Mouse (Mus musculus) natural killer cell, adult 2 months (primary cell): ENCODE data around the gene Chrna9.

Experiments
- DNase-seq, 2 experiments: peaks; one replicate each; pipeline ENCODE4 v3.0.0; 2022; ENCODE audit warnings: low spot score in 2 of 2

Gene Chrna9

DNA sequence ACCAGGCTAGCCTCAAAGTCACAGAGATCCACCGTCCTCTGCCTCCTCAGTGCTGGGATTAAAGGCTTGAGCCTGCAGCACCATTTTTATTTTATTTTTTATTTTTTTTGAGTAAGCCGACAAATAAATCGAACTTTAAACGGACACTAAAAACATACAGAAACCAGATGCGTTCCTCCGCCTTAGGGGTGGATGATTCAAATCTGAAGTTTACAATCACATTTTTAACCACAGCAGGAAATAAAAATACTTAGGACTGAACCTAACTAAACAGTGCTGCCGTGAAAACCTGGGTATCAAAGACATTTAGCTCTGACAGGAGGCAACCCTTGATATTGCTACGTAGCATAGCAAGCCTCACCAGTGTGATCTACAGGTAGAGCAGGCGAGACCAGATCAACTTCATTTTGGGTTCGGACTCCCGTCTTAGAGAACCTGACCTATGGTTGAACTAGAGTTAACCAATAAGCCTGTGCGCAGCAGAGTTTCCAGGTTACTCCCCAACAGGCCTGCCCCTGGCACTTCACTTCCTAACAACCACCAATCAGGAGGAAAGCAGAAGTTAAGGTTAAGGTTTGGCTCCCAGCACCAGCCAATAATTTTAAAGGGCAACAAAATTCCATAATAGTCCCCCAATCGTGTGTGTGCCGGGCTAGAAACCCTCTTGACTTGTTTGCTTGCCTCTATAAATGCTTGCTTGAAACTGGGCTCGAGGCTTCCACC is 73.7 kb downstream of the Chrna9 start:
- DNase-seq: no peak

DNA sequence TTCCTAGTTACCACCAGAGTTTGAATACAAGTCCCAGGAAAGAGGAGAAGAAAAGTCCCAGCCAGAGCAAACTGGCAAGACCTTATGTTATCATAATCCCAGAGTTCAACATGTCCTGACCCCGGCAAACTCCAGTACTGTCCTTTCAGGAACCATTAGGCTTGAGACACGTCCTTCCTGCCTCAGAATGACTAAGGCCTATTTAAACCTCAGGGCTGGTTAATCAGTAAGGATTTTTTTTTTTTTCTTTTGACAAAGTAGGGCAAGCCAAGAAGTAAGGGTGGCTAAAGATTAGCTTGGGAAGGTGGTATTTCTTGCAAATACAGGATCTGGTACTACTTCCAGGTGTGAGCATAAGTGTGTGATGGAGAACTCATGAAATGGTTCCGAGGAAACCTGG is 79.3 kb downstream of the Chrna9 start:
- no peak for DNase-seq

DNA sequence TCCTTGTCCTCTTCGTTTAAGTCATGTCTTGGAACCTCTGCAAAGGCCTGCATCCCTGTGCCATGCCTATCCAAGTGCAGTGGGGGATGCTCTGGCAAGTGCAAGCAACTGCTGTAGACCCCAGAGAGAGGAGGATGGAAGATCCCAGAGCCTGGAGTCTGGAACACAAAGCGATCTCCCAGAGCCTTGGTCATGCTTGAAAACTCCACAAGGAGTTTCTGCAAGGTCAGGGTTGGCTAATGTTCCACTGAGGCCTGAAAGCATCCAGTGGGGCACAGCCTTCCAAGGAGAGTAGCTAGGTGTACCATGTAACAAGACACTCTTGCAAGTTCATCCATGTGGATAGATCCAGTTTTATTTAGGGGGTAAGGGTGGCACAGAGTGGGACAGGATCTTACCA is 79.7 kb downstream of the Chrna9 start:
- no peak for DNase-seq

DNA sequence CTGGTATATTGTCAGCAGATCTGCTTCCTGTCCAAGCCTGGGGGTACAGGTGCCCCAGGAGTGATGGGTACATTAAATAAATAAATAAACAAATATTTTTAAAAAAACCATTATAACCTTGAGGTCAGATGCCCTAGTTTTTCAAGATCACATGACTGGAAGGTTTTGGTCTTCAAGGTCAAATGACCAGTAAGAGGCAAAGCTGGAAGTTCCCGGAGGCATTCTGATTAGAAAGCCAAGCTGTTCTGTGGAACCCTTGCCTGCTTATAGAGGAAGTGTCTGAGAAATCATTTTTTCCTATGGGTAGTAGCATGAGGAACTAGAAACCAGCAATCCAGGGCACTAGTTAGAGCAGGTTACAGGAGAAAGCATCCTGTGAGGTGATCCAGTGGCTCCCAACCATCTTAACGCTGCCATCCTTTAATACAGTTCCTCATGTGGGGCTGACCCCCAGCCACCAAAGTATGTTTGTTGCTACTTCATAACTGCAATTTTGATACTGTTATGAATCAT is 80.8 kb downstream of the Chrna9 start:
- DNase-seq: no peak

DNA sequence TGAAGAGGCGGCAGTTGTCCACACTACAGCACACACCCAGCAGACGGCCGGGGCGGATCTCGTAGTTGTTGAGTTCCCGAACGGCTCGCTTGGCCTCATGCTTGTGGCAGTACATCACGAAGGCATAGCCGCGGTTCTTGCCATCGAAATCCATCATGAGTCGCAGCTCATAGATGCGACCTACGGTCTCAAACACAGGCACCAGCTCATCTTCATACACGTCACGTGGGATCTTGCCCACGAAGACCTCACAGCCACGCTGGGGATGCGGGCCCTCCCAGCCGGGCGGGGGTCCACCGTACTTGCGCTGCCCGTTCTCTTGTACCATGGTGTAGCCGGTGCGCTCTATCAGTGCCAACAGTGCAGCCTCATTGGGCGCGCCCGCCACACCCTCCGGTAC is 92.1 kb downstream of the Chrna9 start:
- DNase-seq: no peak
